Mouse (Mus musculus): ENCODE data around the gene Ttc39d.
A peak's percentile ranks its signal among the peaks of the same experiment; 100 is the strongest.
"Not testable (repeated sequence)": the region's sequence is repeated elsewhere in the genome, so short reads cannot be mapped to it uniquely, and the experiment has no call there.

Ttc39d gene

DNA sequence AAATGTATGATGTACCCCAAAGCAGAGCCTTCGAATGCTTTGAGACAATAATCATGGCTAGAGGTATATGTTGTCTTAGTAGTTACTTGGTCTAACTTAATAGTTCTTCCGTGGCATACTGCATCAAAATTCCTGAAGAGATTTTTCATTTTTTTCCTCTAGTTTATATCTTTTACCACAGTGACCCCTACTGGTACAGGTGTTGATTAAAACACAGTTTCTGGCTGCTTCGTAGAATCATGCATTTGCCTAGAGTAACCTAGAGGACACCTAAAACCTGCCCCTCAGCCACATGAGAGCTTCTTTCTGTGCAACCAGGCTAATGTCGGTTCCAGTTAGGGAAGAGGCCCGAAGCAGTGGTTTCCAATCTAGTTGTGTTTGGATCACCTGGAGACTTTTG lies 14.2 kb upstream of the Ttc39d start:
- peak; percentile 66 for DNase-seq (ENCODE audit: low spot score)

DNA sequence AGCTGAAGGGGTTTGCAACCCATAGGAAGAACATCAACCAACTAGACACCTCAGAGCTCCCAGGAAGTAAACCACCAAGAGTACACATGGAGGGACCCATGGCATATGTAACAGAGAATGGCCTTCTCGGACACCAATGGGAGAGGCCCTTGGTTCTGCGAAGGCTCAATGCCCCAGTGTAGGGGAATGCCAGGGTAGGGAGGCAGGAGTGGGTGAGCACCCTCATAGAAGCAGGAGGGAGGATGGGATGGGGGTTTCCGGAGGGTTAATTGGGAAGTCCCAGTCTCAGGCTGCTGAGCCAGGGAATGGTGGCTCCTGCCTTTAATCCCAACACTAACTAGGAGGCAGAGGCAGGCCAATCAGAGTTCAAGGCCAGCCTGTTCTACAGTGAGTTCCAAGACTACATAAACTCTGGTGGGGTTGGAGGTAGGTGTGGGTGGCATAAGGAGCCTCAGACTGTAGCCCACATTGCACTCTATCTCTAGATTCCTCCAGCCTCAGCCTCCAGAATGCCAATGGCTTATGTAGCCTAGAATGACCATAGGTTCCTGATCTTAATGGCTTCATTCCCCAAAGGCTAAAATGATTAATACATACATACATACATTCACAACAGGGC lies 8.0 kb upstream of the Ttc39d start:
- DNase-seq (ENCODE audit: low spot score) = no peak

DNA sequence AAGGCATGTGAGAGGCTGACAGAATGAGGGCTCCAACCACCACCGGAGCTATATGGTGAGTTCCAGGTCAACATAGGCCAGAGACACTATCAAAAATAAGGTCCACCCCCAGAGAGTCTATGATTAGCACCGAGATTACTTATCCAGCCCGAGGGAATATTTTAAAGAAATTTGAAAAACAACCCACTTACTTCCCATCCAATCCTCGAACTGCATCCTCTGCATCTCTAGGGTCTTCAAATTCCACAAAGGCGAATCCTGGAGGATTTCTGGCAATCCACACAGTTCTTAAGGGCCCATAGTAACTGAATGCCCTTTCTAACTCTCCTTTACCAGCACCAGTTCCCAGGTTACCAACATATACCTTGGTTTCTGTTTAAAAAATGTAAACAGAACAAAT lies 1.6 kb upstream of the Ttc39d start:
- peak; percentile 16 for DNase-seq (ENCODE audit: low spot score)

DNA sequence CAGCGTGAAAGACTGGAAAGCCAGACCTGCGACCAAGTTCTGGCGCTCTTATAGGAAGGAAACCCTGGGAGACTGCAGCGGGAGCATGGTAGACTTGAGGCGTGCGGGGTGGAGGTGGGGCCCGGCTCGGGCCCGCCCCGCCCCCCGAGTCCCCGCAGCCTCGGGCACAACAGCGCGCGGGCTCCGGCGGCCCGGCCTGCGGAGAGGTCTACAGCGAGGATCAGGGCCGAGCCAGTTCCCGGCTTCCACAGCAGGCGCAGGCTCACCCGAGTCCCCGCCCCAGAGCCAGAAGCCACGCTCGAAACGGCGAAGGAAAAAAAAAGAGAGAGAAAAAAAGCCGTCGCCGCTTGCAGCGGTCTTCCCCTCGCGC lies 974 bp upstream of the Ttc39d start:
- DNase-seq (ENCODE audit: low spot score) = peak; percentile 69

DNA sequence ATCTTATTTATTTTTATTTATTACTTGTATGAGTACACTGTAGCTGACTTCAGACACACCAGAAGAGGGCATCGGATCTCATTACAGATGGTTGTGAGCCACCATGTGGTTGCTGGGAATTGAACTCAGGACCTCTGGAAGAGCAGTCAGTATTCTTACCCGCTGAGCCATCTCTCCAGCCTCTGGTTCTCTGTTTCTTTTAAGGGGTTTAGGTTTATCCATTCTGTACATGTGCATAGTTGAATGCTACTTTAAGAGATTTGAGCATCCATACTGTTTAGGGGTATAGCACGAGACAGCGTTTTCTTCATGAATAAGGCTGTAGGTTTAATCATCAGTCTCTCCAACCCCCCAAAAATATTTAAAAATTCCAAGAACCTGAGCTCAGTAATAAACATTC lies 6.7 kb downstream of the Ttc39d start:
- DNase-seq (ENCODE audit: low spot score) = not testable (repeated sequence)

DNA sequence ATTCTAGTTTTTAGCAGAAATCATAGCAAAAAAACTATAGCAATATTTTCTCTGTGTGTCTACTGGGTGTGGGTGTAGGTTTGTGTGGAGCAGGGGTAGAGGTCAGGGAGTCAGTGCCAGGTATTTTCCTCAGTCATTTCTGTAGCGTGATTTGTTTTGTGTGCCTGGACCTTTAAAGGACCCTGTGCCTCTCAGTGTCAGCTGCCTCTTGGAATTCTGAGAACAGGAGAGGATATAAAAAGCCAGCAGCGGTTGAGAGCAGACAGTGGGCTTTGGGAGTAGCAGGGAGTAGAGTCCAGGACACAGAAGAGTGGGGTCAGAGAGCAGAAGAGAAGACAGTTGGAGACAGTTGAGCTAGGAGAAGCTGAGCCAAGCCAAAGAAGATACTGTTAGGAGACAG lies 12.9 kb downstream of the Ttc39d start:
- no peak for DNase-seq (ENCODE audit: low spot score)

DNA sequence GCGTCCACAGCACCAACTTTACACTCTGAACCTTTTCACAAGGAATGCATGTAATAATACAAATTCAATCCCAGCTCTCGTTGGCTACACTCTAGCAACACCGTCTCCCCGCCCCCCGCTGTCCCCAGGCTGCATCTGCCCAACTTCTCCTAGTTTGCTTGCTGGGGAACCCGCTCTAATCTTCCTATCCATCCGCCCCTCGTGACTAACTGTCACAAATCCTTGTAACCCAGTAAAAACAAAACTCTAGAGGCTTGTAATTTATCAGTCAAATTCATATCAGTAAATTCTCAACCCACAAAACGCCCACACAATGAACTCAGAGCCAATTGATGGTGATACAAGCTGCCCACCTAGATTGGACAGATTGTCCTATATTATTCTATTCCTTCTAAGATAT lies 13.9 kb downstream of the Ttc39d start:
- DNase-seq (ENCODE audit: low spot score) = no peak

DNA sequence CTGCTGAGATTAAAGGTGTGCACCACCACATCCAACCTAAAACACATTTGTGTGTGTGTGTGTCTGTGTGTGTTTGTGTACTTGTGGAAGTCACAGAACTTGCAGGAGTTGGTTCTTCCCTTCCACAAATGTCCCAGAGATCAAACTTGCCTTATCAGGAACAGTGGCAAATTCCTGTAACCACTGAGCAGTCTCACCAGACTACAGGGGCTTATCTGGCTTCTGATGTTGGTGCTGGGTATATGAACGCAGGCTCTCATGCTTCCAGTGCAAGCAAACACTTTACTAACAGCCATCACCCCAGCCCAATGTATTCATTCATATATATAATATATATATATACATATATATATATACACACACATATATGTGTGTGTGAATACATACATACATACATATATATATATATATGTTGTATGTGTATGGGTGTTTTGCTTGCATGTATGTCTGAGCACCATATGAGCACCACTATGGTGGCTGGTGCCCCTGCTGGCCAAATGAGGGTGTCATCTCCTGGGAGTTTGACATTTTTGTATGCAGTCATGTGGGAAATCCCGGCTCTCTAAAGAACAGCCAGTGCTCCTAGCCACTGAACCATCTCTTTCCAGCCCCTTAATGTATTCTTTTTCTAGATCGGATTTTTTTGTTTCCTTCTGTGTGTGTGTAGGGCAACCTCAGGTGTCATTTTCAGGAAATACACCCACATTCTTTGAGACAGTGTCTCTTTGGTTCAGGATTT lies 14.8 kb downstream of the Ttc39d start:
- DNase-seq (ENCODE audit: low spot score) = no peak

DNA sequence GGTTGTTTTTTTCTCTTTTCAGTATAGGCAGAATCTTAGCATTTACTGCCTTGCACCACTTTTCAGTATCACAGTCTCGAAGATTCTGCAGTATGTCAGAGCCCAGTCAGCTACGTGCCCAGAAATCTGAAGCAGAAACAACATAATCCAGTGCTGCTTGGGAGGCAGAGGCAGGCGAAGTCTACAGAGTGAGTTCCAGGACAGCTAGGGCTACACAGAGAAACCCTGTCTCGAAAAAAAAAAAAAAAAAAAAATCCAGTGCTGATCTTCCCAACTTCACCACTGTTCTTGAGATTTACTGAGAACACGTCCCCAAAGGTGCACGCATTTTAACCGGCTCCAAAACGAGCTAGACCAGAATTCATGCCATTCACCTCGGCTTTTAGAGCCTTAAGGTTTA lies 16.6 kb downstream of the Ttc39d start:
- no peak for DNase-seq (ENCODE audit: low spot score)

DNA sequence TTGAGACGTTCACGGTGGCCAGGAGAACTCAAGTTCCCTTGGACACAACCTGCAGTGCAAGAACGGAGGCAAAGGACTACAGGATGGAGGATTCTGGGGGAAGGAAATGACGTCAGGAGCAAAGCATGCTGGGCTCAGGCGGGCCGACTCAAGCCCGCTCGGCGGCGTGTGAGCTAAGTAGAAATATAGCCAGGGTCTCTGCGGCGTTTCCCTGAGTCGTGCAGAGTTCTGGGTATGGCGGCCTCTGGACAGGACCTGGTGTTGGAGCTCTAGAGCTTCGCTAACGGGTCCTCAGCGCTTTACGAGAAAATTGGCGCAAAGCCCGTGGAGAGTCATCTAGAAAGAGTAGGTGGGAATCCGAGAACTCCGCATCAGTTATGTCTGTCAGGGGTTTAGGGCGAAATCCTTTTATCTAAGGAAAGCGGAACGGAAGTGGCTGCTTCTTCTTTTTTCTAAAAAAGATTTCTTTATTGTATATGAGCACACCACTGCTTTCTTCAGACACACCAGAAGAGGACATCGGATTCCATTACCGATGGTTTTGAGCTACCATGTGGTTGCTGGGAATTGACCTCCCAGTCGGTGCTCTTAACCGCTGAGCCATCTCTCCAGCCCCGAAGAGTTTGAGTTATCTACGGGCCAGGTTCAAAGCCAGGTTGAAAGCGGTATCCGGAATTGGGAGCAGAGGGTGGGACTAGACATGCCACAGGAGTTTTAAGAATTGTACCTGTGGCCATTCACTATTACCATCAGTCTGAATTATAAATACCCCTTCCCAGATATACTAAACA lies 17.3 kb downstream of the Ttc39d start, which contains the start of gene Gemin6:
TSS of gene Gemin6 (plus strand) at position 116 of the 791 bp plus-strand sequence.
- DNase-seq (ENCODE audit: low spot score) = peak; percentile 97

DNA sequence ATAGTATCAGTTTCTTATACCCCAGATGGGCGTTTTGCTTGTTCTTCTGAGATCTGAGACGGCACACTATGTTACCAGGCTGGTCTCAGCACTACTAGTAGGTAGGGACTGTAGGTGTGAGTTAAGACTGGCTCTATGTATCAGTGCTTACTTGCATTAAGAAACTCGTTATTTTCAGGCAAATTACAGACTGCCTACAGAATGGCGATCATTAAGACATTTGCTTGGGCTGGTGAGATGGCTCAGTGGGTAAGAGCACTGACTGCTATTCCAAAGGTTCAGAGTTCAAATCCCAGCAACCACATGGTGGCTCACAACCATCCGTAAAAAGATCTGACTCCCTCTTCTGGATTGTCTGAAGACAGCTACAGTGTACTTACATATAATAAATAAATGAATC lies 17.9 kb downstream of the Ttc39d start:
- not testable (repeated sequence) for DNase-seq (ENCODE audit: low spot score)

DNA sequence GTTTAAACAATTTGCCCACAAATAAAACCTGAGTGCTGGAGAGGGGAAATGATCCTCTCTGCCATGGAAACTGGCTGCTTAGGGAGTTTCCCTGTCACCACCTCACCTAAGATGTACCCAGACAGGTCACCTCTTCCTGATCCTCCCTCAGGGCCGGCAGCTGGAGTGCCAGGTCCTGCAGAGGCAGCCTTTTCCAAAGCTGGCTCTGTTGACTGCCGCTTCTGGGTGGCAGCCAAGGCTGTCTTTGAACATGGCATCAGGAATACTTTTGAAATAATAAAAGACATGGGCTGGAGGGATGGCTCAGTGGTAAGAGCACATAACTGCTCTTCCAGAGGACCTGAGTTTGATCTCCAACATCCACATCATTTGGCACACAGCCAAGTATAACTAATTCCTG lies 22.1 kb downstream of the Ttc39d start:
- DNase-seq (ENCODE audit: low spot score) = no peak

DNA sequence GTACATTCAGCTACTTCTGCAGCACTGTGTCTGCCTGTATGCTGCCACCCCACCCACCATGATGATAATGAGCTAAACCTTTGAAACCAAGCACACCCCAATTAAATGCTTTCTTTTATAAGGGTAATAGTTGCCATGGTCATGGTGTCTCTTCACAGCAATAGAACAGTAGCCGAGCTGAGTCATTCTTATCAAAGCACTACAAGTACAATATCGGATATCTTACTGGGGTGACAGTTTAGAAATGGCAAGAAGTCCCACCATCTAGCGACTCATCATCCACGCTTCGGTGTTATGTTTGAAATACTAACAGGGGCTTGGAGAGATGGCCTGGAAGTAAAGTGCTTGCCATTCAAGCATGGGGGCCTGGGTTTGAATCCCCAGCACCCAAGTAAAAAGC lies 26.6 kb downstream of the Ttc39d start:
- no peak for DNase-seq (ENCODE audit: low spot score)

DNA sequence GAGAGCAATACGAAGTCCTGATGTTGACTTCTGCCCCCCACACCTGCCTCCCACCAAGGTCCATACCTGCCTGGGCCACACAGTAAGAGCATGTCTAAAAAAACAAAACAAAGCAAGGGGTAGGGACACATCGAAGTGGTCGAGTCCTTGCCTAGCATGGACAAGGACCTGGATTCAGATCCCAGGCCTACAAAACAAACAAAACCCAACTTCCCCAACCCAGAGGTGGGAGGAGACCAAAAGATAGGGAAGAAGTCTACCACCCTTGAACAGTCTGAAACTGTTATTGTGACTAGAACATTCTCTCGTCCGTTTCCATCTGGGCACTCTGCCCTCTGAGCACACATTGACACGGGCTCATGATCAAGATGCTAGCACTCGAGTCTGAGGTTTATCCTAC lies 27.1 kb downstream of the Ttc39d start:
- no peak for DNase-seq (ENCODE audit: low spot score)

DNA sequence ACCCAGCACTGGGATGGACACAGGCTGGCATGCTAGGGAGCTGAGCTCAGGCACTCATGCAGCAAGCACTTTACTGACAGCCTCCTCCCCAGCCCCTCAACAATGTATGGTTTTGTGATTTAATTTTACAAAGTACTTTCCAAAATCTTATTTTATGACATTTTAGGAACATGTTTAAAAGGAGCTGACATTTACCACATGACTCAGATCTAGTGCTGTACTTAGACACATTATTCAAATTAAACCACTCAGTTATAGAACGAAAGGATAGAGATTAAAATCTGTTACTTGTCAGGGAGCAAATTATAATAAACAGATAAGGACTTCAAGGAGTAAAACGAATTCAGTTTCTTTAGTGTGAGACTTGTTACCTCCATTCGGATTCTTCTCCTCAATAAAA lies 28.2 kb downstream of the Ttc39d start:
- DNase-seq (ENCODE audit: low spot score) = no peak

DNA sequence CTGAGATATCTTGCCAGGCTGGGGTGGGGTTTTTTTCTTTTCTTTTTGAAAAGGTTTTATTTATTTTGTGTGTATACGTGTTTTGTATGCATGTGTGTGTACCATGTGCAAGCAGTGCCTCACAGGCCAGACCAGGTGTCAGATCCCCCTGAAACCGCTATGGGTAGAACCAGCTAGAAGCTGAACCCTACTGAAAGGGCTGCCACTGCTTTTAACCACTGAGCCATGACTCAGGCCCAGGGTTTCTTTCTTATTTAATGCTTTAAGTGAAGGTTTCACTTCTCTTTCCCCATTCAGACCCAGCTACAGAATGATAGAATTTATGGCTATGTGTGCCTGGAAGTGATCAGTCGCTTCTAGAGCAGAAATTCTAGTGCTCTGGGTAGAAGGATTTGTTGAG lies 29.5 kb downstream of the Ttc39d start:
- DNase-seq (ENCODE audit: low spot score) = no peak

DNA sequence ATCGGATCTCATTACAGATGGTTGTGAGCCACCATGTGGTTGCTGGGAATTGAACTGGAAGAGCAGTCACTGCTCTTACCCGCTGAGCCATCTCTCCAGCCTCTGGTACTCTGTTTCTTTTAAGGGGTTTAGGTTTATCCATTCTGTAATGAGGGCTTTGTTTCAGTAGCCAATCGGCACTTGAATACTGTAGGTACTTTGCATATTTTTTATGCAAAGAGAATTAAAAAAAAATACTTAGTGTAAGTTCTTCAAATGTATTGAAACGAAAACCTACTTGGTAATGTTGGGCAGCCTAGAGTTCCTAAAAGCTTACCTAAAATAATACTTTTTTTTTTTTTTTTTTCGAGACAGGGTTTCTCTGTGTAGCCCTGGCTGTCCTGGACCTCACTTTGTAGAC lies 30.2 kb downstream of the Ttc39d start:
- no peak for DNase-seq (ENCODE audit: low spot score)

DNA sequence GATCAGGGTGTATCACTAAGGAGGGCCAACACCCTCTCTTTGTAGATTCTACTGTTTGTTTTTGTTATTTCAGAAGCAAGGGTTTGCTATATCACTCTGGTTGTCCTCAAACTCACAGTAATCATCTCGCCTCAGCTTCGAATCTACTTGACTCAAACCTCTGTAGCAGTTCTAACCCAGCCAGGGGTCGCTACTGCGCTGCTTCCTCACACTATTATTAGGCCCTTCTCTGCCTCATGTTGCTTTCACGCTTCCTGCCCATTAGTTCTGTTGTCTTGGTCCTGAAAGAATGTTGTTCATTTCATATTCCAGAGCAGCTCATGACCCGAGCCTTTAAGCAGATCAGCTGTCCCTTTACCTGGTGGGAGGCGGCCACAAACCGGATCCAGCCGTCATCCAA lies 34.3 kb downstream of the Ttc39d start:
- no peak for DNase-seq (ENCODE audit: low spot score)

DNA sequence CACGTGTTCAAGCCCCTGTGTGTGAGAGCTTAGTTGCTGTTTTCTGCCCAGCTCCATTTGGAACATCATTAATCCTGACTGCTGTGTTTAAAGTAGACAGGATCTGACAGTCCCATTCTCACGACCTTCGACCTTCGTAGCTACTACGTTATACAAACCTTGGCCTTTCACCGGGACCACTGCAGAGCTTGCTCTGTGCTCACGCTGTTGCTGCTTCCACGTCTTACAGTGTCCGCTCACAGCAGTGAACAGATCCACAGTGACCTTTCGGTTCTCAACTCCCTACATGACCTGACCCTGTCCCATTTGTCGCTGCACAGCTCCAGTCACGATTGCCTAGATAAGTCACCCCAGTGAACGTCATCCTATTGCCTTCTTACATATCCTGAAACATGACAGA lies 35.9 kb downstream of the Ttc39d start:
- DNase-seq (ENCODE audit: low spot score) = peak; percentile 56

DNA sequence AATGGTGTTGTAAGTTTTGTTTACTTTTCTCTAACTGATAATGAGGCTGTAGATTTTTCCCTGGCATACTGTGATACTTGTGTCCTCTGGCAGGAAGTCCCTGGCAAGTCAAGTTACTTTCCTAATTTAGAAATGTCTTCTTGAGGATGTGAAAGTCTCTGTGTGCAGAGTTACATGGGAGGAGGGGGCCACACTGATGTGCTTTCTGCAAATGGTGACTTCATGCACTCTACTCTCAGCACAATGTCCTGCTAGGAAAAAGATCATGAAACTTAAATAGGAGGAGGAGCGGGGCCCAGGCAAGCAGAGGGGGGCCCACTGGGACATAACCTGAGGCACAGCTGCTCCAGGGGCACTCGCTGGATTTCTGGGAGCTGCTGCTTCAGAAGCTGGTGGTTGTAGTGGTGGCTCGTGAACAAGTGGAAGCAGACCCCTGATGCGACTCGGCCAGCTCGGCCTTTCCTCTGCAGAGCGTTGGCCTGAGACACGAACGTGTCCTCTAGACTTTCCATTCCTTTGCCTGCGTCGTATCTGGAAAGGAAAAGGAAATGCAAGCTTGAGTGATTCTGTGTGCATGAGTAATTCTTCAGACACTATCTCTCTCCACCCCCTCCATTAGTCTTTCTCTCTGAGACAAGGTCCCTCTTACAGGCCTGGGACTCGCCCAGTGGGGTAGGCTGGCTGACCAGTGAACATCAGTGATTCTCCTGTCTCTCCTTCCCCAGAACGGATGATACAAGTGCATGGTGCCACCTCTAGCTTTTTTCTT lies 45.7 kb downstream of the Ttc39d start:
- DNase-seq (ENCODE audit: low spot score) = no peak

DNA sequence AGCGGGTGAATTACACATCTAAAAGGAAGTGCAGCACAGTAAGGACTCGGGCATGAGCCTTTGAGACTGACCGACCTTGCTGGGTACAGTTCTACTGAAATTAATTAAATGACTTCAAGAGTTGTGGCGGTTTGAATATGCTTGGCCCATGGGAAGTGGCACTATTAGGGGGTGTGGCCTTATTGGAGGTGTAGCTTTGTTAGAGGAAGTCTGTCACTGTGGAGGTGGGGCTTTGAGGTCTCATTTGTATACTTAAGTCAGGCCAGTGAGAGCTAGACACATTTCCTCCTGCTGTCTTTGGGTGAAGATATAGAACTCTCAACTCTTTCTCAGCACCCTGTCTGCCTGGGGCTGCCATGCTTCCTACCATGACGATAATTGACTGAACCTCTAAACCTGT lies 47.2 kb downstream of the Ttc39d start:
- DNase-seq (ENCODE audit: low spot score) = no peak

DNA sequence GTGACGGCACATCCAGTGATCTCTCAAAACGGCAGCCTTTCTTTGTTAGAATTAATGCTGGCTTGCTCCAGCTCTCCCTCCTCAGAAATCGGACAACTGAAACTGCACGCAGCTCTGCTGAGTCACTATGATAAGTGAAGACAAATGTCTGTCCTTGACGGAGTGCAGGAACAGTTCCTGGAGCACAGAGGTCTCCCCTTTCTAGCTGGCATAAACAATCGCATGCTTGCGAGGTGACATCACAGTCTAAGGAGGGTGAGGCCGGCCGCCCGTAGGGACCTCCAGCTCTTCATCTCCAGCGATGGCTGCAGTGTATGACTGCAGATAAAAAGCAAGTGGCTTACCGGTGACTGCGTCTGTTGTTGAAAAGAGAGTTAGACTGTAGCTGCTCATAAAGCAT lies 47.9 kb downstream of the Ttc39d start:
- peak; percentile 60 for DNase-seq (ENCODE audit: low spot score)
